Mouse (Mus musculus) cerebellum, postnatal 14 days (tissue): ENCODE measurements at regions not wholly inside any gene's neighbourhood (a gene's known extent, or its start where the extent isn't known, plus 50 kb on each side); places are given as distances from the start of the nearest gene placed in this dataset.
A peak's percentile ranks its signal among the peaks of the same experiment; 100 is the strongest.

Source experiments
- DNase-seq, 2 experiments: peaks; one replicate each; pipeline ENCODE4 v3.0.0; 2021; ENCODE audit warnings: mixed read lengths in 2 of 2

DNA sequence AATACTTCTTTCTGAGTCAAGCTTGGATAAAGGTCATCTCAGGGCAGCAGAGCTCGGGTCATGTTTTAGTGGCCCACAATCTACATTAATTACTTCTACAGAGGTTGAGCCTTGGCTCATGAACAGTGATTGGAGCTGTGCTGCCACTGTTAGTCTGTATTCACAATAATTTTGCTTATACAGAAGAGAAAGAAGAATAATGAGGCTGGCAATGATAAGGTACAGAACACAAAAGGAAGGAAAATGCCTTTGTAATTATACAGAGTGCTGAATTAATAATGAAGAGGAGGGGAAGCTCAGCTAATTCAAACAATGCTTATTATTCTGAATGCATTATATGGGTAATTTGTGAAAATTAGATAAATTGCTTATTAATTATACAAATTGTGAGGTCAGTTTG lies 573.9 kb upstream of the Cblb start:
- no peak for DNase-seq

DNA sequence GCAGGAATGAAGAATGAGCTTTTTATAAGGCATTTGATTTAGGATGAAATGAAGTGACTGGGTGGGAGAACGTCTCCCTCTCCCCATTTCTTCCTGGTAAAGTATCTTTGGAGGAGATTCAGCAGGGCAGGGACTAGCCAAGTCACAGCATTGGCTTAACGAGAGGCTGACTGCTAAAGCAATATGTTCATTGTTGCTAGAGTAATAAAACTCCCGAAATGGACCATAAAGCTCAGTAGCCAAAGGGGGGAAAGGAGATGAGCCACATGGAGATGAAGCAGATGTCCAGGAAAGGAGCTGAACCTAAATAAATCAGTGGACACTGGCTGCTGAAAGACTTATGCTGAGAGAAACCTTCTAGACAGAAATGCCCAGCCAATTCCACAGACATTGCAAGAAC lies 555.3 kb upstream of the Cblb start:
- peak; percentile 5 to 58 for DNase-seq

GRCm38 (mm10) chr16:51496096-51496495 lies 534.9 kb upstream of the Cblb start:
- no peak for DNase-seq

GRCm38 (mm10) chr16:51497777-51498176 lies 533.2 kb upstream of the Cblb start:
- no peak for DNase-seq

DNA sequence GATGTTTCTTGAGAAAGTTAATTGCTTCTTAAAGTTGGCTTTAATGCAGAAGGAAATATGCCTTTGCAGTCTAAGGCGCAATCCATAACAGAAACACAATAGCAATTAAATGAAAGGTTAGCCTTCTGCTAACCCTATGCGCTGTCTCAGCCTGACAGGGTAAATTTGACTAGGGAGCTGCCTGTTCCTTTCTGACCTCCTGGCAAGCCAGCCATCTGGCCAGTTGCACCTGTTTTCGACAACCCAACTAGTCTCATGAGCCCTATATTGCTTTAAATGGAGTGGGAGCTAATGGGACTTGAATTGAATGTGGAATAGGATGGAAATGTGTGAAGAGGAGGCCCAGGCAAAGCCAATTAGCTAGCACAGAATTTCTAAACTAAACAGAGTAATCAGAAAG lies 513.9 kb upstream of the Cblb start:
- peak; percentile 37 to 69 for DNase-seq

- DNase-seq: no peak
Measured at GRCm38 (mm10) chr16:51520762-51521161, 510.3 kb upstream of the Cblb start.

DNA sequence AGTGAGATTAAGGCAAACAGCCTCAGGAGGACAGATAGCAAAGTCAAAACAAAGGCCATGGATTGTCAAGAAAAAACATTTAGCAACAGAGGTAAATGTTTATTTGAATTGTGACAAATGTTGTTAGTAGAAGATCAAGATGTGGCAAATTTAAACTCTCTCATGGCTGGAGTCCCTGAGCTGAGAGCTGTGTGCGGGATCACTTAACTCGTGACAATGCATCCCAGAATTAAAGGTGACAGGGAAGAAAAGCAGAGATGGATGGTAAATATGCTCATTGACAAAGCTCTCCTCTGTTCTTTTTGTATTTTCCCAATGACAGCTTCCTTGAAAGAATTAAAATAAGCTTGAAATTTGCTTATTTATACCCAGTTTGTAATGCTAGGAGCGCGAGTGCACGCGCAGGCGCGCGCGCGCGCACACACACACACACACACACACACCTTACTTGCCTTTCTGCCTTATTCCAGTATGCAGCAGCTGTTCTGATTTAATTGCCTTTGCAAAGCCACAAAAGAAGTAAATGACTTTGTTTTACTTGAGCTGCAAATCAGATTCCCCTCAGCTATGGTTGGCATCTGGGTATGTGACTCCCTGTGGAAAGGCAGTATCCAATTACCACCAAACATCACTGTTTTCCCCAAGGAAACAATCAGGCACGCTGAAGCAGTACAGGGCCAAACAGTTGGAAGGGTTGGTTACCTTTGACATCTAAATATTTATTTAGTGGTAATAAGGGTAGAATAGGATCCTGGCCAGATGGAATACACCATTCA lies 509.5 kb upstream of the Cblb start:
- DNase-seq: no peak

DNA sequence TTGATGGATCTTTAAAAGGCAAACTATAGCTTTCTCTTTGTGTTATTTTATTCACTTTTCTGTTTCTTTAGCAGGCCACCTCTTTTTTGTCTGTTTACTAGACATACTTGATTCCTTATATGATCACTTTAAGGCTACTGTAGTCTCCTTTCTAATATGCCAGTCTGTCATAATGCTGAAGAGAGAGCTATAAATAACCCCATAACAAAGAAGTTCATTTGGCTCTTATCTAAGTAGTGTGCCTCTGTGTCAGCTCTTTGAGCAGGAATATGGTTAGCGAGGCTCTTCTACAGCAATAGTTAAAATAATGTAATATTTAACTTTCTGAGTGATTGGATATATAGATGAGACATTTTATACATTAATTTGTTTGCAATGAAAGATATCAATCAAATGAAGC lies 507.0 kb upstream of the Cblb start:
- no peak for DNase-seq

DNA sequence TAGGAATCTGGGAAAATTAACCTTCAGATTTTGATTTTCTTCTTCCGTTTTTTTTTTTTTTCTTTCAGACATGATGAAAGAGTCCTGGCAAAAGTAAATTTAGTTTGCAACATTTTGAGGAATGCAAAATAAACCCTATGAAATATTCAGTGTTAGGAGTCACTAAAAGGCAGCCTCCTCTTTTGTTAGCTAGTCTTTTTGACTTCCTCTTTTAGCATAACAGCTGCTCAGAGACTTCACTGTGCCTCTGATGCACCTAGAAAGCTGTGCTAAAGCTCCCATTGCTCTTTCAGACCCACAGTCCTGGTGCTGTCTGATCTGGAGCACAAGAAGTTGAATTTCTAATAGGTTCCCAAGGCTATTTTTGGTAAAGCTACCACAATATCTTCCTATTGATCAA lies 498.5 kb upstream of the Cblb start:
- DNase-seq: no peak

DNA sequence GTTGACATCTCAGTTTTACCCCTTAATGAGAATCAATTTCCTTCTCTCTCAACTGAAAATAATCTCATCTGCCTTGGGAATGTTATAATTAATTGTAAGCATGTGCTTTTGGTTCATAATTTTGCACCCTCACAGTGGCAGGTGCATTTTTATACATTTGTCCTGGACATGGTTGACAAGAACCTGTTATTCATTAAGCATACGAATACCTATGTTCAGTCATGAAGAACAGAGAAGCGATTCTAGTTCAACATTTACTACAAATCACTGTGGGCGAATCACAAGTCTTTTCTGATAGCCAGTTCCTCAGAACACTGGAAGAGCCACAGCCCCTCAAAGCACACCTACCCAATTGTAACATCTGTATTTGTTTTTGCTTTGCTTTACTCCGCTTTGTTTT lies 487.3 kb upstream of the Cblb start:
- no peak for DNase-seq

GRCm38 (mm10) chr16:51547032-51547431 lies 484.0 kb upstream of the Cblb start:
- DNase-seq: no peak

GRCm38 (mm10) chr16:51562866-51563658 lies 468.0 kb upstream of the Cblb start:
- DNase-seq: peak in 1 of 2 experiments; percentile 38

- no peak for DNase-seq
Measured at GRCm38 (mm10) chr16:51564064-51564463, 467.0 kb upstream of the Cblb start.

GRCm38 (mm10) chr16:51577915-51578593 lies 453.0 kb upstream of the Cblb start:
- no peak for DNase-seq

DNA sequence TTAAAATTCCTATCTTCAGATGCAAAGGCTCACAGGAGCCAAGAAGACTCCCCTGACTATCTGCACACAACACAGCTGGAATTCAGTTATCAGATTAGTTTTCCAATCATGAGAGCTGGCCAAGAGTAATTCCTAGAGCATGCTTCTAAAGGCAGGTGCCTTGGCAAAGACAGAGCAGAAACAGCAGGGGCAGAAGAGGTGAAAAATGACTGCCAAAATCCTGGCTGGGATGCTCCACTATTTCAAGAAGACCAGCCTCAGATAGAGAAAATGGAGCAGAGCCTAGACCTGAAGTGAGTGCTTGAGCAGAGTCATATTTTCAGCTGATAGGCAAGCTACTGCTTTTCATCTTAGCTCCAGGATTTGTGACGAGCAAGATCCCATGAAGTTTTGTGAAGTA lies 450.5 kb upstream of the Cblb start:
- peak; percentile 77 to 89 for DNase-seq

GRCm38 (mm10) chr16:51589924-51590397 lies 441.1 kb upstream of the Cblb start:
- DNase-seq: no peak

GRCm38 (mm10) chr16:51617579-51617978 lies 413.4 kb upstream of the Cblb start:
- DNase-seq: no peak

- DNase-seq: no peak
Measured at GRCm38 (mm10) chr16:51646646-51647045, 384.4 kb upstream of the Cblb start.

GRCm38 (mm10) chr16:51650100-51650499 lies 380.9 kb upstream of the Cblb start:
- no peak for DNase-seq

DNA sequence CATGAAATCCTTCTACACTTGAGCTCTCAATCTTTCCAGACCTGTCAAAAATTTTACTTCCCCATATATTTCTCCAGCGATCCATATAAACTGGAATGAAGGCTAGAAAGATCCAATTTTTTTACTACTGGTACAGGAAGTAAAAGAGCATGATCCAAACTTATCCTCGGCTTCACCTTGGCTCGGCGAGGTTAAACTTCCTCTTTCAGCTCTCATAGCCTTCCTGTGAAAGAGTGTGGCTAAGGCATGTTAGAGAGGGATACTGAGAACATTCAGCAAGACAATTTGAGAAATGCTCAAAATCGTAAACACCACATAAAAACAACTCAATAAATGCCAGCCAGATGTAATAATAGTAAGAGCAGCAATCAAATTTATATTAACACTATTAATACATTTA lies 380.3 kb upstream of the Cblb start:
- DNase-seq: no peak

DNA sequence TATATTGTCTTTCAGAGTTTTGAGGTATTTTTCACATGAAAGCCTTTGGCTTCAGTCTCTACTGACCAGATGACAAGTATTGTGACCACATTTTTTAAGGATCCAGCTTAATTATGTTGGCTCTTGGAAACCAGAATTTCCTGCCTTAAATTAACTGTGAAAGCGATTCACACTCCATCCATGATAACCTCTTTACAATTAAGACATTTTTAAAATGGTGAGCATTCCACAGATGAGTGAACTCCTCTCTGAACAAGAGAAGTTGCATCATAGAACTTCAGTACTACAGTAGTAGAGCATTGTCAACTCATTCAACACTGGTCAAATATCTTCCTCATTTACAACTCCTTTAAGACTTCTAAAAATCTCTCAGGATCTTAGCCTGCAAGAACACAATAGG lies 369.3 kb upstream of the Cblb start:
- no peak for DNase-seq

- DNase-seq: no peak
Measured at GRCm38 (mm10) chr16:51664325-51664724, 366.7 kb upstream of the Cblb start.

- no peak for DNase-seq
Measured at GRCm38 (mm10) chr16:51675101-51675500, 355.9 kb upstream of the Cblb start.

DNA sequence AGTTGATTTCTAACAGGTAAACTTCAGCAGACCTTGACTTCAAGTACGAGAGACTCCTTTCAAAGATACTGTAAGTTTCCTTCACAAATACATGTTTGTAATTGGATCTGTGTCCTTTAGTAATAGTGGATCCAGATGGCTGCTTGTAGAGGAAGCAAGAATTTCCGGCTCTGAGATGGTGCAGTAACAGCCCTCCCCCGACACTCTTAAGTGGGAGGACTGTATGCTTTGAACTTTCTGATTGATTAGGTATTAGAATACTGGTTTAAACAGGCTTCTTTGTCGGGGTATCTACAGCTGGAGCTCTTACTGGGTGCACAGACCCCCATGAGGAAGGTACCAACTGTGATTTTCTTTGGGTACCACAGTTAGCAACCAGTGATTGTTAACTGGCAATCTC lies 355.0 kb upstream of the Cblb start:
- DNase-seq: no peak
